Mouse (Mus musculus): ENCODE data around the gene Itpkb. TPM values are rescaled to one million over a fixed set of nuclear protein-coding genes. Genes with fewer than 3 reads are reported as not detected.
"Not testable (repeated sequence)": the region's sequence is repeated elsewhere in the genome, so short reads cannot be mapped to it uniquely, and the experiment has no call there.

Gene Itpkb
- polyA plus RNA-seq, 1 experiment from 2014 or later: 6.8 TPM

DNA sequence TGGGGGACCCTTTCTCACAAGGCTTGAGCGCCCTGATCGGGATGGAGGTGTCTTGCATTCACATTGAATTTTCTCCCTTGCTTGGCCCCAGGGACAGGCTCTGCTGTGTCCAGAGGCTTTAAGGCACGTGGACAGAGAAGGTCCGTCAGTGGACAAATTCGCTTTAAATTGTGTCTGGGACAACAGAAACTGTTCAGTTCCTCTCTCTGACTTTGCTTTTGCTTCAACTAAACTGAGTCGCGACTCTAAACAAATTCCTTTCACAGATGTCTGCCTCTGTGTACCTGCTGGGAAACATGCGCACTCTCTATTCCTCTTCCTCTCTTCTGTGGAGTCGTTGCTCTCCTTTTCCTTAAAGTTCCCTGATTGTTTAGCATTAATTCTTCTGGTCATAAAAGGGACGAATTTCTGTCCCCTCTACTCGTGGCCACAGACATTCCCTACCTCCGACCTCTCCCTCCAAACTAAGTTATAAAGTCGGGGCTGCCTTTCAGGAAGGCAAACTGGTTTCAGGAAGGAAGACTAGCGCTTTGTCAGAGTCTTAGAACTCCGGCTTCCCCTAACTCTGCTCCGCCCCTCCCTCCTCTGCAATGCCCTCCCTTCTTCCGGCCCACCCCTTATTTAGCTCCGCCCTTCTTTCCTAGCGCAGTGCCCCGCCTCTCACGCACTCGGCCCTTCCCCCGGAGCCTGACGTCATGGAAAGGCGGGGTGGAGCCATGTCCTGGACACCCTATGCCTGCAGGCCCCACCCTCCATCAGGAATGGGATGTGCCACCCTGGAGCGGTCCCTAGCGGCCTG, 56.9 kb downstream of the Itpkb start:
- WGBS: 2% methylated on average over 27 of the region's 27 CpGs

DNA sequence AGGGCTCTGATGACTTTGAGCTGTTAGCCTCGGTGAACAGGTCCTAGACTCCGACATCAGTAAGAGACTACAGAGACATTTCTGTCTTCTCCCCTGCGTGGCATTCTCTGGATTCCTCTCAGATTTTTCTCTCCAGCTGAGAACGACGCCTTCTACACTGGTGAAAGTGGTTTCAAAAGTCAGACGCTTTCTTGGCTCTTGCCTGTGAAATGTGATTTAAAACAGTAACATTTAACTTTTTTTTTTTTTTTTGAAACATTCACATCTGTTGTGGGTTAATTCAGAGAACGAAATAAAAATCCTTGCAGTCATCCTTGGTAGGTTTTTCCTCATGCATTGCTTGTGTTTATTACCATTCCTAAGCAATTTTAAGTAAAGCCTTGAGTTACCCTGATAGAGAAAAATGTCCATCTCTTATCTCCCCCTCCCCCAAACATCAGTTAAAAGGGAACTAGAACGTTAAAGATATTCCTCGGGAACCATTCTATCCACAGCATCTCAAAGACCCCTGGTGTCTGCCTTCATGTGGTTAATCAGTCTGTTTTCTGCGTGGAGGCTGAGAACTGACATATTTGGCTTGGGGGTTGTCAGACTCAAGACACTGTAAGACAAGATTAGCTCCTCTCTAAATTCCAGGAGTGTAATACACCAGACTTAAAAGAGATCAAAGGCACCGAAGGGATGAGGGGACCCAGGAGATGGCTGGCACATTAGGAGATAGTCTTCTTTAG, 57.6 kb downstream of the Itpkb start:
- H3K4me2 ChIP-seq (ENCODE audit: low read length): peak overlapping the region; percentile 62
- H3K36me3 ChIP-seq (ENCODE audit: insufficient read depth, low read length): no peaks in the 10 kb centered on the region
- no peaks in the 10 kb centered on the region for H3K27me3 ChIP-seq (ENCODE audit: insufficient read depth, low read length)
- H3K9me3 ChIP-seq (replicated peaks; ENCODE audit: low read length): no peaks in the 10 kb centered on the region
- no peak overlapping the region for H3K9ac ChIP-seq (ENCODE audit: low read depth, low read length)
- WGBS: 18% methylated on average over 11 of the region's 11 CpGs
- no peak for TF ChIP-seq CTCF (IDR thresholded peaks at IDR 0.05; ENCODE audit: low read depth)
- no peak for ATAC-seq (replicated peaks; ENCODE audit: low FRiP score, low read depth)
- H3K4me3 ChIP-seq (replicated peaks; ENCODE audit: low read depth, low read length): 0 out of 2 replicates have a peak overlapping the region, but pooled peaks have one; percentile 10
- H3K27ac ChIP-seq: peak overlapping the region; percentile 86; the same call in 1 of the 2 replicates
- H3K4me1 ChIP-seq (replicated peaks; ENCODE audit: insufficient read depth, low read length): peaks cover 4% of the 10 kb centered on the region
- no peak for DNase-seq (ENCODE audit: low spot score)

More for the DNA sequence above, 56.9 kb downstream of the Itpkb start:
- Histone ChIP-seq H3K27me3 (ENCODE audit: insufficient read depth, low read length) (no peaks in the 10 kb centered on the region), H3K4me2 (ENCODE audit: low read length) (peak overlapping the region; percentile 62), H3K36me3 (ENCODE audit: insufficient read depth, low read length) (no peaks in the 10 kb centered on the region), H3K4me1 (replicated peaks; ENCODE audit: insufficient read depth, low read length) (peaks cover 4% of the 10 kb centered on the region), H3K4me3 (replicated peaks; ENCODE audit: low read depth, low read length) (peak overlapping the region; percentile 34), H3K27ac (peak overlapping the region; percentile 86), H3K9ac (ENCODE audit: low read depth, low read length) (peak overlapping the region; percentile 14), H3K9me3 (replicated peaks; ENCODE audit: low read length) (no peaks in the 10 kb centered on the region)
- DNase-seq (ENCODE audit: low spot score): peak; percentile 99
- peak; percentile 82 for TF ChIP-seq CTCF (IDR thresholded peaks at IDR 0.05; ENCODE audit: low read depth)
- peak; percentile 98 for ATAC-seq (replicated peaks; ENCODE audit: low FRiP score, low read depth)

DNA sequence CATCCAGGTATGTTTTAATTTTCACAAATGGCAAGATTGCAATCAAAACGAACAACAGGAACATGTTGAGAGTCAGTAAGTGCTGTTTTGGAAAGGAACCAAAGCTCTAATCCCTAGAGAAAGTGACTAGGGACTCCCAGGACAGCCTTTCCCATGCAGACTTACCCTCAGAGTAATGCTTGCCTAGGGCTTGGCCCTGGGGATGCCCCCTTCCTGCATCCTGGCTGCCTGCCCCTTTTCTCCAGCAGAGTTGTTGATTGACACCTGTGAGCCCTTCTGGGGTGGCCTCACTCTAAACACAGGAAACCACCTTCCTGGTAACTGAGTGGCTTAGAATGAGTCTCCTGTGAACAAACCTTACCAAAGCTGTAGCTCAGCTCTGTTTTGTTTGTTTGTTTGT, 58.2 kb downstream of the Itpkb start:
- ATAC-seq (replicated peaks; ENCODE audit: low FRiP score, low read depth) (no peak), DNase-seq (ENCODE audit: low spot score) (no peak)

DNA sequence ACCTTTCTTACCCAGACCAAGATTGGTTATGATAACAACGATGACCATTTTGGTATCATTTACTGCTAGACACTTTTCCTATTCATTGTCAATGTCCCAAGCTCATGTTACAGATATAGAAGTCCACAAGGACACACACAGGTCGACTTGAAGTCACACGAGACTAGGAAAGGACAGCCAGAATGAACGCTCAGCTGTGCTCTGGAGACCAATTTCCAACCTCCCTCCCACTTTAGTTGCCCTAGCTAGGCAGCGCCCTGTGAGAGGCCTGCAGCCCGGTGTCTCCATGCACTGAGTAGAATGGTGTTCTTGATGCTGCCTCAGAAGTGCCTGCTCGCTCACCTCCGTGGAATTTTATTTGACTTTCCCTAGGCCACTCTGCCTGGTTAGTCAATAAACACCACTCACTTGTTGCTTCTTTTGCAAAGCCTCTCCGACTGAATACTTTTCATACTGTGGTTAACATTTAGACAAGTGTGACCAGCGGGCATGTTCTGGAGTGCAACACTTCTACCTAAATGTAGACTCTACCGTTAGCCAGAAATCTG, 59.0 kb downstream of the Itpkb start:
- not testable (repeated sequence) for H3K27me3 ChIP-seq (ENCODE audit: insufficient read depth, low read length); ATAC-seq (replicated peaks; ENCODE audit: low FRiP score, low read depth); H3K9me3 ChIP-seq (replicated peaks; ENCODE audit: low read length); H3K9ac ChIP-seq (ENCODE audit: low read depth, low read length); H3K4me1 ChIP-seq (replicated peaks; ENCODE audit: insufficient read depth, low read length); H3K36me3 ChIP-seq (ENCODE audit: insufficient read depth, low read length); DNase-seq (ENCODE audit: low spot score); H3K4me3 ChIP-seq (replicated peaks; ENCODE audit: low read depth, low read length); H3K4me2 ChIP-seq (ENCODE audit: low read length)
- H3K27ac ChIP-seq: 0 out of 2 replicates have a peak overlapping the region, but pooled peaks have one; percentile 15
- 81% methylated on average over 11 of the region's 11 CpGs for WGBS

More for the DNA sequence above, 58.2 kb downstream of the Itpkb start:
- Histone ChIP-seq H3K27ac (no peak overlapping the region), H3K36me3 (ENCODE audit: insufficient read depth, low read length) (no peaks in the 10 kb centered on the region), H3K4me1 (replicated peaks; ENCODE audit: insufficient read depth, low read length) (peaks cover 4% of the 10 kb centered on the region), H3K9ac (ENCODE audit: low read depth, low read length) (no peak overlapping the region), H3K4me2 (ENCODE audit: low read length) (no peak overlapping the region), H3K27me3 (ENCODE audit: insufficient read depth, low read length) (no peaks in the 10 kb centered on the region), H3K9me3 (replicated peaks; ENCODE audit: low read length) (no peaks in the 10 kb centered on the region), H3K4me3 (replicated peaks; ENCODE audit: low read depth, low read length) (no peak overlapping the region)
- WGBS: 42% methylated on average over 1 of the region's 1 CpGs
- no peak for TF ChIP-seq CTCF (IDR thresholded peaks at IDR 0.05; ENCODE audit: low read depth)

DNA sequence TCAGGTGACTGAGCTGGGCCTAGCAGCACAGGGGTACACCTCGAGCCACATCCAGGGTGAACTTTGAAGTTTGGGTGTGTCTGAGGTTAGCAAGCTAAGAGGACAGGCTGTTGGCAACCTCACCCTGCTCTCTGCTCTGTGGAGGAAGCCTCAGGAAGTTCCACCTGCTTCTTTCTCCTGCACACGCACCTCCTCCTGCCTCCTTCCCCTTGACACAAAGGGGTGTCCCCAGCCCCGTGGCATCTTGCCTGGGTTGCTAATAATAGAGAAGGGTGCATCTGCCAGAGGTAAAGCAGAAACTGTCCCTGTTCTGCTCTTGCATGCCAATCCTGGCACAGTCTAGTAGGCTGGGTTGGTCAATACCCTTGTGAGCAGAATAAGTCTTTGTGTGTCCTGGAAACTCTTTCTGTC, 60.0 kb downstream of the Itpkb start:
- TF ChIP-seq CTCF (IDR thresholded peaks at IDR 0.05; ENCODE audit: low read depth): no peak
- no peak overlapping the region for H3K4me3 ChIP-seq (replicated peaks; ENCODE audit: low read depth, low read length)
- H3K27me3 ChIP-seq (ENCODE audit: insufficient read depth, low read length): no peaks in the 10 kb centered on the region
- H3K9me3 ChIP-seq (replicated peaks; ENCODE audit: low read length): no peaks in the 10 kb centered on the region
- no peak for DNase-seq (ENCODE audit: low spot score)
- H3K4me1 ChIP-seq (replicated peaks; ENCODE audit: insufficient read depth, low read length): peaks cover 4% of the 10 kb centered on the region
- 71% methylated on average over 3 of the region's 3 CpGs for WGBS
- H3K27ac ChIP-seq: no peak overlapping the region
- no peaks in the 10 kb centered on the region for H3K36me3 ChIP-seq (ENCODE audit: insufficient read depth, low read length)
- ATAC-seq (replicated peaks; ENCODE audit: low FRiP score, low read depth): no peak
- no peak overlapping the region for H3K4me2 ChIP-seq (ENCODE audit: low read length)
- H3K9ac ChIP-seq (ENCODE audit: low read depth, low read length): no peak overlapping the region

All from kidney, postnatal 0 days (tissue).